Mouse (Mus musculus) 3T3-L1 (cell line): ENCODE data around the gene Lgals3bp.

Source experiments
- DNase-seq: peaks from one replicate; pipeline ENCODE4 v3.0.0-alpha.2; 2015; ENCODE audit warnings: low read depth, low spot score

Lgals3bp gene

GRCm38 (mm10) chr11:118423266-118423971 is 21.5 kb upstream of the Lgals3bp start:
- DNase-seq, result peak; percentile 91

DNA sequence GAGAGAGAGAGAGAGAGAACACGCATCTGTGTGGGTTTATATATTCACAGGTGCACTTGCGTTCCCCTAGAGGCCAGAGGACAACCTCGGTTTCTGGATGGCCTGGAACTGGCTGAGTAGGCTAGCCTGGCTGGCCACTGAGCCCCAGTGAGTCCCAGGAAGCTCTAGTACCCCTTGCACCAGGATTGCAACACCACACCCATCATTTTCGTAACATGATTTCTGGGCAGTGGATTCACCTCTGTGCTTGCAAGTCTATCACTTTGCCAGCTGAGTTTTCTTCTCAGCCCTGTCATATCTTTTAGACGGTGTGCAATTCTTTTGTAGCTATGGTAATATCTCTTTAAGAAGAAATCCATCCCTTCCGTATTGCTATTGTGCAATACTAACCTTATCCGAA is 18.4 kb upstream of the Lgals3bp start:
- no peak for DNase-seq

GRCm38 (mm10) chr11:118418834-118419504 is 17.1 kb upstream of the Lgals3bp start, which contains the start of gene Cant1:
TSS of gene Cant1 (minus strand) at chr11:118419086.
- peak; percentile 99 for DNase-seq

GRCm38 (mm10) chr11:118418442-118418833 is 16.5 kb upstream of the Lgals3bp start:
- DNase-seq, result no peak

DNA sequence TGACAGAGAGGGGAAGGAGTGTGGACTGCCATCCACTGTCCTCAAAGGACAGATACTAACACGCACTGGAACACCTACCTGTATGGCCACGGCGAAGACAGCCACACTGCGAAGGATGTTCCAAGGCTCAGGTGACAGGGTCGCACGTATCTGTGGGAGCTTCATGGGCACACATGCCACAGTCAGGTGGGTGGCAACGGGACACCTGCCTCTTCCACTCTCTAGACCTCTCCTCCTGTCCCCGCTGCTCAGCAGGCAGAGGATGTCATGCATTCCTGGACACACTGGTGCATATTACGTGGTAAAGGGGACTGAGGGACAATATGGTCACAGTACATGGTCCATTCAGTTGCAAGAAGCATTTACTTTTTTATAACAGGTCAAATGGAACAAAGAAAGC is 15.6 kb upstream of the Lgals3bp start:
- DNase-seq, result no peak

DNA sequence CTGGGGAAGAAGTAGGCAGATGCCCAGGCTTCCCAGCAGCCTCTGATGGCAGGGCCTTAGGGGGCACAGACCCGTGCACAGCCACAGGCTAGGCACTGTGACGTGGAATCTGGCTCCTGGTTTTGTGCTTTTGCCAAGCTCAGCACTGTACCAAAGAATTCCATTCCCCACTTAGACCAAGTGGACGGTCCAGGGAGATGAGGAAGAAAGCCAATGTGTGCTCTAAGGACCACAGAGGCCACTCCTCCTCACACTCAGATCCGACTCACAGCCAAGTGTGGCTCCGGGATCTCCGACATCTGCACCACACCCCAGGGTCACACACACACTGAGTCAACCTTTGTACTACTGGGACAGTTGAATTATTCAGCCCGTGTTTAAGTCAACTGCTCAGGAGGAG is 14.2 kb upstream of the Lgals3bp start:
- DNase-seq, result no peak

- no peak for DNase-seq
Measured at GRCm38 (mm10) chr11:118415630-118416029, 13.7 kb upstream of the Lgals3bp start.

DNA sequence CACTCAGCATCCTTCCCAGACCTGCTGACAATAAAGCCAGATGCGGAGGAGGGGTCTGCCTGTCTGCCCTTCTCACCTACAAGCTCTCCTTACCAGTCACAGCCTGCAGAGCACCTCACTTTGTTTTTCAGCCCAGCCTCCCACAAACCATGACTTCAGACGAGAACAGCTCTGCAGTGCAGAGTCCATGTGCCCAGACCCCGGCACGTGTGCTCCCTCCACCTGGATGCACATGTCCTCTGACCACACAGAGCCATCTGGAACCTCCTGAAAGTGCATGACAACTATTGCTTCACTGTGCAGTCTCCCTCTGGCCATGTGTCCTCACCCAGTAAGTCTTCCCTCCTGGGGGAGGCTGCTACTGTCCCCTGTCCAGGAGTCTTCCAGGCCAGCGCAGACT is 12.4 kb upstream of the Lgals3bp start:
- DNase-seq, result no peak

- no peak for DNase-seq
Measured at GRCm38 (mm10) chr11:118413055-118413454, 11.2 kb upstream of the Lgals3bp start.

GRCm38 (mm10) chr11:118412601-118413000 is 10.7 kb upstream of the Lgals3bp start:
- no peak for DNase-seq

- DNase-seq, result no peak
Measured at GRCm38 (mm10) chr11:118411271-118411670, 9.4 kb upstream of the Lgals3bp start.

GRCm38 (mm10) chr11:118410479-118410878 is 8.6 kb upstream of the Lgals3bp start:
- DNase-seq, result no peak

GRCm38 (mm10) chr11:118410073-118410444 is 8.2 kb upstream of the Lgals3bp start:
- no peak for DNase-seq

DNA sequence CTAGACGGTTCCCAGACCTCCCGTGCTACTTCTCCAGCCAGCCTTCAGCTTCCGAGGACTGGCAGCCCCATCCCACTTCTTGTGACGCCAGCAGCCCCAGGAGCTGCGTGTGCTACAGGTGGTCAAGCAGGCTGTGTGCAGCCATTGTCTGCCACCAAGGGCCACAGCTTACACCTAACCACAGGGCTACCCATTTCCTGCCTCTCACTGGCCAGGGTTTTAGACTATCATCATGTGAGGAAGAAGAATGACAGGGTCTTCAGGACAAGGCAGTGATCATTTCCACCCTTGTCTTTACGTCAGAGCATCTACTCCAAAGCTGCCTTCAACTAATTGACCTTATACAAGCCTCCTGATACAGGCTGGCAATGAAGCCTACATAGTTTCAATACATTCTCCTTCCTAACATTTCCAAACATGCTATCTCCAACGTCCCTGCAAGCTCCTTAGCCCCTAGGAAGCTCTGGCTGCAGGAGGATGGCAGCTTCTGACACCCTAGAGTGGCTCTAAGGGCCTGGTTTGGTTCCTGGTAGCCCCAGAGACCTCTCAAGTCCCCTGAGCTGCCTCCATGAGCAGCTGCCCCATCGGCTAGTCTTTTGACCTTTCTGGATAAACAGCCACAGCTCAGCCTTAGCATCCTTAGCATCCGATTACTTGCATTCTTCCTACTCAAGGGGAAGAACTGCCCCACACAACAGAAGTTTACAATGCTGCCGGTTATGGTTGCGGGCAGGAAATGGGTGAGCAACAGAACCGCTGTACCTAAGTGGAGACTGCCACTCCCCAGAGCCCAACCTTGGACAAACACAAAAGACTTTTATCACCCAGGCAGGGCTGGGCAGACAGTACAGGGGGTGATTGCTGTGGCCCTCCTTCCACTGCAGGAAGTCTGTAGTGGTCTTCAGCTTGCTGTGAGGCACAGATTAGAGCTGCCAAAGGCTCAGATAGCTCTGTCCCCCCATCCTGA is 7.5 kb upstream of the Lgals3bp start:
- no peak for DNase-seq

GRCm38 (mm10) chr11:118408051-118408740 is 6.3 kb upstream of the Lgals3bp start:
- DNase-seq, result no peak

DNA sequence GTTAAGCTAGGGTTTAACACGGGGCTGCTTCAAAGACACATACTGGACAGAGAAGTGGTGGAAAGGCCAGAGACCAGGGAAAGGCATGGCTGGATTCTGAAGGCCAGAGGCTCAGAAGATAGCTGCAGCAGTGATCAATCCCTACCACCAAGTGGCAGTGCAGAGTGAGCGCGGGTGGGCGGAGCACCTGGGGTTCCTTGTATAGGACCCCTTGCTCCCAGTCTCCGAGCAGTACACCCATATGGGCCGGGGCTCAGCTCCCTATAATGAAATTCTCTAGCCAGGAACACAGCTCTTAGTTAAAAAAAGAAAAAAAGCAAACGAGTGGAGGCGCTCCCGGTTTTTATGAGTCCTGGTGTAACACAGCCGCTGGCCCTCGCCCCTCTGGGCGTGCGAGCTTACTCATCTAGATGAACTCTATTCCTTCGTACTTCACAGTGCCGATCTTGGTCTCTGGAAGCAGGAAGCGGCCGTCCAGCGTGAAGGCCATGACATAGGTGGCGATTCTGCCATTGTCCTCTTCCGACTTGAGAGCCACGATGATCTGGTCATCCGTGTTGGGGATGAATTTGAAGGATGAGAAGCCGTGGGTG is 5.5 kb upstream of the Lgals3bp start:
- no peak for DNase-seq

GRCm38 (mm10) chr11:118406521-118406920 is 4.6 kb upstream of the Lgals3bp start:
- no peak for DNase-seq

- DNase-seq, result no peak
Measured at GRCm38 (mm10) chr11:118405311-118405710, 3.4 kb upstream of the Lgals3bp start.

GRCm38 (mm10) chr11:118403951-118404899 is 2.3 kb upstream of the Lgals3bp start:
- DNase-seq, result no peak

DNA sequence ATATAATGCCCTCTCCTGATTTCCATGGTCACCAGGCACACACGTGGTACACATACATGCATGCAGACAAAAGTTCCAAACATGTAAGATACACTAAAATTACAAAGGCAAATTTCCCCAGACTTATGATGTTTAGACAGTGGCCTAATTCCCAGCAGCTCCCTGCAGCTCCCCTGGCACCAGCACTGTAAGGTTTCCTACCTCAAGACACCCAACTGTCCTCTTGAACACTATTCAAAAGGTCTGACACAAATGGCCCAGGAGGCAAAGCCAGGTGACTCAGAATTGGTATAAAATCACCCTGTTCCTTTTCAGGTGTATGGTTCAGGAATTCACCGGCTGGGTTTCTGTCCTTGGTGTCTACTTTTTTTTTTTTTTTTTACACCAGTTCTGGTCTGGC is 1.3 kb upstream of the Lgals3bp start:
- no peak for DNase-seq
